Mouse (Mus musculus) gastrocnemius, postnatal 10 days (tissue): ENCODE measurements around the gene Cldn3. TPM values are rescaled to one million over a fixed set of nuclear protein-coding genes. Genes with fewer than 3 reads are reported as not detected.

Source experiments
- DNase-seq: peaks from one replicate; pipeline ENCODE4 v3.0.0; 2021; ENCODE audit warnings: mixed read lengths
- total RNA-seq, 2 experiments: library from RNA; stranded (reverse); gene quantifications; 2 replicates each; pipeline ENCODE4 v1.2.3; 2021

Gene Cldn3
- total RNA-seq, 2 experiments from 2014 or later: not detected

GRCm38 (mm10) chr5:134965852-134966821 is 19.9 kb upstream of the Cldn3 start:
- DNase-seq: no peak

DNA sequence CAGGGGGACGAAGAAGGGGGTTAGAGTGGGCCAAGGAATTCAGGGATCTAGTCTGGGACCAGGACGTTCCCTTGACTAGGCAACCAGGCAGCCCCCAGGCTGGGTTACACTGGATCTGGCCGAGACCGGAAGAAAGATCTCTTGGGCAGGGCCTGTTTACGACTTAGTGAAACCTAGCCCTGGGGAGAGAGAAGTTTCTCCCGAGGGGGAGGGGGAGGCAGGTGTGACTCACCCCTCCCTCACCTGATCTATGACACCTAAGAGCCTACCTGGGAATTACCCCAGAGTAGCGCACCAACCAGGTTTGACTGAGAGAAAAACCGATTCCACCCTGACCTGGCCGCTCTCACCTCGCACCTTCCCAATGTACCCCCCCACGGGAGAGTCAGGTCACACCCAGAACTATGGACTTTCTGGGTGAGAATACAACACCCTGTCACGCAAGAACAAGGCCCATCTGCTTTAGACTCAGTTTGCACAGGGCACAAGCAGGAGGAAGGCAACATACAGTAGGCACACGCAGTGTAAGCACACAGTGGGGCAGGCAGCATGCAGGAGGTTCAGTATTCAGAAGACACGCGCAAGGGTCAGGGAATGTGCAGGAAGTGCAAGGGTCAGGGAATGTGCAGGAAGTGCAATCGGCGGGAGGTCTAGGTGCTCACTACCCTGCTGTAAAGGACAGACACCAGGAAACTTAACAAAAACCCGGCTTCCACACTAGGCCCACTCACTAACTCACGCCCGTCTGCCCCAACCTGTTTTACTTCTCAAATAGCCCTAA is 18.7 kb upstream of the Cldn3 start:
- DNase-seq: no peak

- no peak for DNase-seq
Measured at GRCm38 (mm10) chr5:134970671-134971070, 15.3 kb upstream of the Cldn3 start.

DNA sequence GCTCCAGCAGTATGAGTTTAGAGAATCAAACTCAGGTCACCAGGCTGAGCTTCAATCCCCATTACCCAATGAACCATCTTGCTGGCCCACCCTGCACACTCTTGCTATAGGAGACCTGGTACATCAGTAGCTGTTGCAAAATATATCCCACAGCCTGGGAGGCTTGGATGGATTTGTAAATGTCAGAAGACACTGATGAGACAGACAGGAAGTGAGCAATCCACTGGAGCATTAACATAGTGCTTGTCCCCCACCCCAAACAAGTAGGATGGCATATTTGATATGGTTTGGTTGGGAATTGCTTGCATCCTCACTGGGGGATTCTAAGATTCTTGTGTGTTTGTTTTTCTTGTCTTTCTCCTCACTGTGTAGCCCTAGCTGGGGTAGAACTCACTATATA is 12.9 kb upstream of the Cldn3 start:
- DNase-seq: no peak

DNA sequence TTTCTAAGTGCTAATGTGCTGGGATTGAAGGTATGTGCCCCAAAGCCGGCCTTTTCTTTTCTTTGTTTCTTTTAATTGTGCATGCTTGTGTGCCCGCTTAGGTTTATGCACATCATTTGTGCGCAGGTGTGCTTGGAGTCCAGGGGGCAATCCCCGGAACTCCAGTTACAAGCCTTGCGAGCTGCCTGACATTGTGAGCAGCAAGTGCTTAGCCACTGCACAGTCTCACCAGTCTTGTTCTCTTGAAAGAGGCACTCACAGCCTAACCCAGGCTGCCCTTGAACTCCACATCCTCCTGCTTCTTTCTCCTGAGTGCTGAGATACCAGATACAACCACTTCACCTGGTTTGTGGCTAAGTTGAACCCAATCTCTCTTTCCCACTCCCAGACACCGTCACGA is 12.5 kb upstream of the Cldn3 start:
- DNase-seq: no peak

- DNase-seq: no peak
Measured at GRCm38 (mm10) chr5:134974294-134974693, 11.7 kb upstream of the Cldn3 start.

- no peak for DNase-seq
Measured at GRCm38 (mm10) chr5:134974921-134975320, 11.1 kb upstream of the Cldn3 start.

GRCm38 (mm10) chr5:134976164-134976563 is 9.8 kb upstream of the Cldn3 start:
- no peak for DNase-seq

- DNase-seq: no peak
Measured at GRCm38 (mm10) chr5:134976577-134977250, 9.3 kb upstream of the Cldn3 start.

GRCm38 (mm10) chr5:134977837-134978236 is 8.2 kb upstream of the Cldn3 start:
- no peak for DNase-seq

DNA sequence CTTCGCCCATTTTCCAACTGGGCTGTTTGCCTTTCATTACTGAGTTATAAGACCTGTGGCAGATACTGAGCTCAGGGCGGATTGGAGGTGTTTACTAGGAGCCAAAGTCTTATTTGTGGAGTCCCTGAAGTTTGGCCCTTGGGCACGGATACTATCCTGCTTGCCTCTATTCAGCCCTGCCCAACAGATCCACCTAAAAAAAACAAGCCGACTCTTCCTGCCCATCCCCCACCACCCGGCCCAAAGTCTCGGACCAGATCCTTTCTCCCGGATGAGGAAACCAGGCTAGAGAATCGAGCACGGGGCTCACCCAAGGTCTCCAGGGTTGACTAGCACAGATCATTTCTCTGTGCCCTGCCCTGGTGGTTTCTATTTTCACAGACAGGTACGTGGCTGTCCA is 4.9 kb upstream of the Cldn3 start:
- DNase-seq: no peak

DNA sequence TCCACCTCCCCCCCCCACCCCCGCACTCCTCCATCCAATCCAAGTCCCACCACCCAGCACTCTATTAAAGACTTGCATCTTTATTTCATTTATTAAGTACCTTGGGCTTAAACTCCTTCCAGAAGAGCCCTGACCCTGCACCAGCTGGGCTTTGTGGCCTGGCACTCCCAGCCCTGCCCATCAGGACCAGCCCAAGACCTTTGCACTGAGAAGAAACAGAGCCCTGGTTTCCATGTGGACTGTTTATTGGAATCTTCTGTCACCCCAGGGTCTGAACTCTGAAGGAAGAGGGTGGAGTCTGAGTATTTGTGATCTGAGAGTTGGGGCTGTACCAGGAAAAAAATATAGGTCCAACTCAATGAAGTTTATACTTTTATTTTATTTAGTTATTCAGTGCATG is 2.9 kb upstream of the Cldn3 start:
- no peak for DNase-seq

- DNase-seq: no peak
Measured at GRCm38 (mm10) chr5:134983771-134984170, 2.2 kb upstream of the Cldn3 start.

DNA sequence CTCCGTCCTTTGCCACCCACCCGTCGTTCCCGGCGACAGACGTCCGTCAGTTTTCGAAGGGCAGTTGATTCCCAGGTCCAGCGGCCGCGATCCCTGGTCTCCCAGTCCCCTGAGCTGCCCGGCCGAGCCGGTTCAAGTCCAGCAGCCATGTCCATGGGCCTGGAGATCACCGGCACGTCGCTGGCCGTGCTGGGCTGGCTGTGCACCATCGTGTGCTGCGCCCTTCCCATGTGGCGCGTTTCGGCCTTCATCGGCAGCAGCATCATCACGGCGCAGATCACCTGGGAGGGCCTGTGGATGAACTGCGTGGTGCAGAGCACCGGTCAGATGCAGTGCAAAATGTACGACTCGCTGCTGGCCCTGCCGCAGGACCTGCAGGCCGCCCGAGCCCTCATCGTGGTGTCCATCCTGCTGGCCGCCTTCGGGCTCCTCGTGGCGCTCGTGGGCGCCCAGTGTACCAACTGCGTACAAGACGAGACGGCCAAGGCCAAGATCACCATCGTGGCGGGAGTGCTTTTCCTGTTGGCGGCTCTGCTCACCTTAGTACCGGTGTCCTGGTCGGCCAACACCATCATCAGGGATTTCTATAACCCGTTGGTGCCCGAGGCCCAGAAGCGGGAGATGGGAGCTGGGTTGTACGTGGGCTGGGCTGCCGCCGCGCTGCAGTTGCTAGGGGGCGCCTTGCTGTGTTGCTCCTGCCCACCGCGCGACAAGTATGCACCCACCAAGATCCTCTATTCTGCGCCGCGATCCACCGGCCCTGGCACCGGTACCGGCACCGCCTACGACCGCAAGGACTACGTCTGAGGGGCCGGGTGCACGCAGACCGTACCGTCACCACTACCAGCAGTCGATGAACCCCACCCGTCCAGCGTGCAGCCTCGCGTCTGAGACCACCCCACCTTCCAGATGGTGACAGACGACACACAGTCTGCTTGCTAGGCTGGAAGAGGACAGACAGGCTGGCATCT is 569 bp downstream of the Cldn3 start:
- DNase-seq: no peak

GRCm38 (mm10) chr5:134989166-134989565 is 3.2 kb downstream of the Cldn3 start:
- DNase-seq: no peak

- DNase-seq: no peak
Measured at GRCm38 (mm10) chr5:134989741-134990140, 3.7 kb downstream of the Cldn3 start.

DNA sequence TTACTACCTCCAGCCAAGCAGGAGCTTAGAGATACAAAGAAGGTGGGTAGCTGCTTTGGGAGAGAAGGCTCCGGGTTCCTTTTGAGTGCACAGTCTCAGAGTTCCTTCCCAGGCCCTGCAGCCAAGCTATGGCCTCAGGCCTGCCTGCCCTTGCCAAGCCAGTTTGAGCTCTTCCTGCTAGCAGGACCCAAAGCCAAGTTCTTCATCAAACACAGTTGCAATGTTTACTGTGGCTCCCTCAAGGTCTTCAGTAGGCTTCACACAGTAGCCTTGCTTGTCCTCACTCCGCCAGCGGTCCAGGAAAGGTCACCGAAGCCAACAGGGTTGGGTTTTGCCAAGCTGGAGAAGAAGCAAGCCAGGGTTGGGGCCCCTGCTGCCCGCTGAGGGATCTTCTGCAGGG is 6.6 kb downstream of the Cldn3 start:
- DNase-seq: no peak

DNA sequence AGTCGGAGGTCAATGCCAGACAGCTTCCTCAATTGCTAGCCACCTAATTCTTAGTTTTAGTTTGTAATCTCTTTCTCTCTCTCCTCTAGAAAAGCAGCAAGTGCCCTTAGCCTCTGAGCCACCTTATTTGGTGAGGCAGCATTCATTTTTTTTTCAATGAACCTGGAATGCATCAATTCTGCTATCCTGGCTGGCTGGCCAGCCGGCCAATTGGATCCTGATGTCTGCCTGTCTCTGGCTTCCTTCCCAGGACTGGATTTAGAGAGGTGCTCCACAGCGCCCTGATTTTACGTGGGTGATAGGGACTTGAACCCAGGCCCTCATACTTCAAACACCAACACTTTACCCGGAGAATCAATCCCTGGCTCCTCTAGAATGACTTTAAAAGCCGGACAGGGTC is 12.3 kb downstream of the Cldn3 start:
- no peak for DNase-seq

- no peak for DNase-seq
Measured at GRCm38 (mm10) chr5:134999797-135000196, 13.8 kb downstream of the Cldn3 start.

- DNase-seq: no peak
Measured at GRCm38 (mm10) chr5:135000751-135001150, 14.7 kb downstream of the Cldn3 start.

GRCm38 (mm10) chr5:135001309-135001708 is 15.3 kb downstream of the Cldn3 start:
- DNase-seq: no peak

- no peak for DNase-seq
Measured at GRCm38 (mm10) chr5:135002151-135002550, 16.1 kb downstream of the Cldn3 start.
